Mouse (Mus musculus): ENCODE data around the gene Pafah1b3.
"Not testable (repeated sequence)": the region's sequence is repeated elsewhere in the genome, so short reads cannot be mapped to it uniquely, and the experiment has no call there.

Gene Pafah1b3

GRCm38 (mm10) chr7:25267751-25268463, 29.9 kb downstream of the Pafah1b3 start:
- DNase-seq, result peak; percentile 98 to 99

- DNase-seq, result peak; percentile 96 to 98
Measured at GRCm38 (mm10) chr7:25267301-25267750, 30.5 kb downstream of the Pafah1b3 start, which contains the start of gene Cic. TSS of gene Cic (plus strand) at chr7:25267704.

GRCm38 (mm10) chr7:25266180-25266962, 31.4 kb downstream of the Pafah1b3 start:
- no peak for DNase-seq

- DNase-seq, result not testable (repeated sequence)
Measured at GRCm38 (mm10) chr7:25265743-25266142, 32.0 kb downstream of the Pafah1b3 start.

- DNase-seq, result no peak
Measured at GRCm38 (mm10) chr7:25263968-25264870, 33.6 kb downstream of the Pafah1b3 start.

- no peak for DNase-seq
Measured at GRCm38 (mm10) chr7:25261896-25262295, 35.9 kb downstream of the Pafah1b3 start.

GRCm38 (mm10) chr7:25251822-25252221, 46.0 kb downstream of the Pafah1b3 start:
- DNase-seq, result peak in 1 of 2 experiments; percentile 57

GRCm38 (mm10) chr7:25251071-25251791, 46.6 kb downstream of the Pafah1b3 start:
- peak; percentile 56 to 58 for DNase-seq

GRCm38 (mm10) chr7:25250141-25250972, 47.4 kb downstream of the Pafah1b3 start, which contains the start of gene Erf:
TSS of gene Erf (minus strand) at chr7:25250761.
- DNase-seq, result peak; percentile 90 to 93

- DNase-seq, result peak; percentile 54 to 65
Measured at GRCm38 (mm10) chr7:25249314-25250140, 48.3 kb downstream of the Pafah1b3 start.

GRCm38 (mm10) chr7:25248846-25249313, 48.9 kb downstream of the Pafah1b3 start:
- DNase-seq, result peak in 1 of 2 experiments; percentile 49

GRCm38 (mm10) chr7:25248018-25248647, 49.7 kb downstream of the Pafah1b3 start:
- DNase-seq, result peak; percentile 37 to 41

- no peak for DNase-seq
Measured at GRCm38 (mm10) chr7:25247498-25247897, 50.3 kb downstream of the Pafah1b3 start.

- no peak for DNase-seq
Measured at GRCm38 (mm10) chr7:25246759-25247137, 51.0 kb downstream of the Pafah1b3 start.

- peak in 1 of 2 experiments; percentile 55 for DNase-seq
Measured at GRCm38 (mm10) chr7:25246079-25246758, 51.6 kb downstream of the Pafah1b3 start.

Data from cerebellum, postnatal 36 days (tissue).